Mouse (Mus musculus) small intestine, adult 2 months (tissue): Measurements from ENCODE around the gene Katna1.

Experiments used
- CTCF ChIP-seq: fragments of 200-500 bp; IDR thresholded peaks from 2 replicates; pipeline ENCODE4 v1.5.1; 2012; ENCODE audit warnings: low read depth, mild to moderate bottlenecking, control low read depth, inconsistent platforms, low read length, moderate library complexity, mixed read lengths; ENCODE audit not compliant: insufficient replicate concordance, insufficient read length; ENCODE audit errors: extremely low read depth
- POLR2A ChIP-seq: fragments of 200-500 bp; IDR thresholded peaks from 2 replicates; pipeline ENCODE4 v1.6.1; 2012; ENCODE audit warnings: low read depth, mild to moderate bottlenecking, control low read depth, inconsistent platforms, low read length, moderate library complexity

GRCm38 (mm10) chr10:7682249-7682648, 43.6 kb upstream of the Katna1 start:
- TF ChIP-seq CTCF = no peak
- TF ChIP-seq POLR2A = no peak
